Mouse (Mus musculus): ENCODE data around the gene Card14. TPM values are rescaled to one million over a fixed set of nuclear protein-coding genes. Genes with fewer than 3 reads are reported as not detected.

The Card14 gene
- polyA plus RNA-seq, 1 experiment, result 0.84 TPM

DNA sequence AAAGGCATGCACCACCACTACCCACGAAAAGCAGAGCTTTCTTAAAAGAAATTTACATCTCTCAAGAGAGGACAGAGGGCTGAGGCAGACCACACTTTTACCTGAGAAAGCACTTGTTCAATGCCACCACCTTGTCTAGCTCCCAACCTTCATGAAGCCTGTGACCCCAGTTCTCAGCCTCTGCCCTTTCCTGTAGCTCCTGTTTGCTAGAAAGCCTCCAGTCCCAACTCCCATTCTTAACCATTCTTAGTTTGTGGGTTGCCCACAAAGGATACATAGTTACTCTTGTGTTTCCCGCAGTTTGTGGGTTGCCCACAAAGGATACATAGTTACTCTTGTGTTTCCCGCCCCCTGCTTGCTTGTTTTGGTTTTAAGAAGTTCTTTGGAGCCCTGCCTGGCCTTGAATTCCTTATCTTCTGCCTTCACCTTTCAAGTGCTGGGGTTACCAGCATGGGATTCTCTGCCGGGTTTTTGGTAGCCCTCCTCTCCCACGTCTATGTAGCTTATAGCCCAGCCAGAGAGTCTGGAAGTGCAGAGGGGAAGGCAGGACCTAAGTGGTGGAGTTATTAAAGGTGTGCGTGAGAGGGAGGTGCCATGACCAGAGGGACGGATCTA lies 83.9 kb downstream of the Card14 start:
- peaks cover 37% of the 10 kb centered on the region for H3K4me1 ChIP-seq (ENCODE audit: control insufficient read depth, insufficient read depth, low read length)
- 25% methylated on average over 7 of the region's 7 CpGs for WGBS
- H3K4me3 ChIP-seq (replicated peaks; ENCODE audit: extremely low read depth, low read depth, low read length), result peak overlapping the region; percentile 25
- no peak for DNase-seq
- TF ChIP-seq CTCF (IDR thresholded peaks at IDR 0.05; ENCODE audit: insufficient read depth, low read length) (no peak), POLR2A (IDR thresholded peaks at IDR 0.05; ENCODE audit: borderline replicate concordance, extremely low read depth, low read depth, low read length) (no peak)

- peak overlapping the region; percentile 25 for H3K4me3 ChIP-seq (replicated peaks; ENCODE audit: extremely low read depth, low read depth, low read length)
- peaks cover 37% of the 10 kb centered on the region for H3K4me1 ChIP-seq (ENCODE audit: control insufficient read depth, insufficient read depth, low read length)
- DNase-seq, result peak; percentile 78
- 11% methylated on average over 12 of the region's 12 CpGs for WGBS
- TF ChIP-seq CTCF (IDR thresholded peaks at IDR 0.05; ENCODE audit: insufficient read depth, low read length) (no peak), POLR2A (IDR thresholded peaks at IDR 0.05; ENCODE audit: borderline replicate concordance, extremely low read depth, low read depth, low read length) (peak; percentile 26; the same call in 1 of the 2 replicates)
These were observed 84.5 kb downstream of the Card14 start for GRCm38 (mm10) chr11:119392001-119392614.

DNA sequence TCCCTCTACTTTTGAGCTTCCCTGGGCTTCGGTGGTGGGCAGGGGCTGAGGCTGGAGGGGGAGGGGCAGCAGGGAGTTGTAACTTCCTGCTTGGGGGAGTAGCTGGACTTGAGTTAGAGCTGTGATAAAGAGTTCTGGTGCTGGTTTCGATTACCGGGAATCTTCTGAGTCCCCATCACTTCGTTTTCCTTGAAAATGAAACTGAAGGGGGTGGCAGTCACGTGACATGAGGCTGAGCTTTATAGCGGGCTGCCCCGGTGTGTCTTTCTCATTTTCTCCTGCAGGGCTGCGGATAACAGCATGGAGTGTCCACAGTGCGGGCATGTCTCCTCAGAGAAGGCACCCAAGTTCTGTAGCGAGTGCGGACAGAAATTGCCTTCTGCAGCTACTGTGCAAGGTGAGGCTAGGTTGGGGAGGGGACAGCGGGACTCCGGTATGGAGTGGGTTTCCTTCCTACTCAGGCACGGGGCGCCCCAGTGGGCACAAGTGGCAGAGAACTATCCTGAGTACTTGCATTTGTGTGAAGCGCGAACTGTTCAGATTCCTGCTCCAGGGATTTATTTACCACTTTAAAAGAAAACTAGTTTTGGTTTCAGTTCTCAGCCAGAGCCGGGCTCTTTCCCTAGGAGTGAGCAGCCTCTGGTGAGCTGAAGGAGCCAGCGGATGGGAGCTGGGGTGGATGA lies 85.4 kb downstream of the Card14 start, which contains the start of gene Rnf213:
Gene Rnf213 (plus strand): TSS at position 301 of the 683 bp plus-strand sequence.
- Histone ChIP-seq H3K4me3 (replicated peaks; ENCODE audit: extremely low read depth, low read depth, low read length) (peak within 1 kb of the TSS; percentile 78), H3K4me1 (ENCODE audit: control insufficient read depth, insufficient read depth, low read length) (peaks cover 37% of the 10 kb centered on the region)
- 0 out of 2 replicates have a peak, but pooled peaks have one; percentile 9 for TF ChIP-seq CTCF (IDR thresholded peaks at IDR 0.05; ENCODE audit: insufficient read depth, low read length)
- peak; percentile 85; the same call in 1 of the 2 replicates for TF ChIP-seq POLR2A (IDR thresholded peaks at IDR 0.05; ENCODE audit: borderline replicate concordance, extremely low read depth, low read depth, low read length)
- WGBS, result under 1% methylated on average over 19 of the region's 19 CpGs
- DNase-seq, result peak; percentile 68

DNA sequence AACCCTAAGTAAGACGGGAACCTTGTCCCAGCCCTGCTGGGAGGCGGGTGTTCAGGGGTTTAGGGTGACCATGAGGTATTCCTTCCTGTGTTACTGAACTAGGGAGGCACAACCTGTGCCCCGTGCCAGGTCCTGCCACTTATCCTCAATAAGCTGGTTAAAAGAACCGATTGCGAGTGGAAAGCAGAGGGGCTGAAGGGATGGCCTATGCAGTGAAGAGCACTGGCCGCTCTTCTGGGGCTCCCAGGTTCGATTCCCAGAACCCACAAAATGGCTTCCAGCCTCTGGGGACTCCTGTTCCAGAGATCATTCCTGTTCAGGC lies 85.9 kb downstream of the Card14 start:
- H3K4me1 ChIP-seq (ENCODE audit: control insufficient read depth, insufficient read depth, low read length), result peaks cover 37% of the 10 kb centered on the region

GRCm38 (mm10) chr11:119394210-119394609 lies 86.6 kb downstream of the Card14 start:
- 36% methylated on average over 6 of the region's 6 CpGs for WGBS
- TF ChIP-seq POLR2A (IDR thresholded peaks at IDR 0.05; ENCODE audit: borderline replicate concordance, extremely low read depth, low read depth, low read length) (no peak), CTCF (IDR thresholded peaks at IDR 0.05; ENCODE audit: insufficient read depth, low read length) (no peak)
- Histone ChIP-seq H3K4me3 (replicated peaks; ENCODE audit: extremely low read depth, low read depth, low read length) (peak overlapping the region; percentile 8), H3K4me1 (ENCODE audit: control insufficient read depth, insufficient read depth, low read length) (peaks cover 37% of the 10 kb centered on the region)
- no peak for DNase-seq

More for the DNA sequence above, 85.9 kb downstream of the Card14 start:
- WGBS, result 11% methylated on average over 7 of the region's 7 CpGs
- peak overlapping the region; percentile 78 for H3K4me3 ChIP-seq (replicated peaks; ENCODE audit: extremely low read depth, low read depth, low read length)
- TF ChIP-seq POLR2A (IDR thresholded peaks at IDR 0.05; ENCODE audit: borderline replicate concordance, extremely low read depth, low read depth, low read length) (no peak), CTCF (IDR thresholded peaks at IDR 0.05; ENCODE audit: insufficient read depth, low read length) (no peak)
- DNase-seq, result no peak

Other genes with a start within 250 kb of the Card14 start
- gene Cbx4, start 221.5 kb upstream of the Card14 start, polyA plus RNA-seq (2012; rRNA removed), result 16.2 and 16.8 TPM in 2 replicates
- 15.8 and 17.6 TPM in 2 replicates for gene Tbc1d16, start 79.3 kb upstream of the Card14 start, polyA plus RNA-seq (2012; rRNA removed)
- gene Ccdc40, start 79.2 kb upstream of the Card14 start, polyA plus RNA-seq (2012; rRNA removed), result 9.7 and 12.0 TPM in 2 replicates
- 188 and 192 TPM in 2 replicates for gene Gaa, start 39.9 kb upstream of the Card14 start, polyA plus RNA-seq (2012; rRNA removed)
- gene Eif4a3, start 7.7 kb upstream of the Card14 start, polyA plus RNA-seq (2012; rRNA removed), result 79.7 and 87.9 TPM in 2 replicates
- 63.2 and 66.5 TPM in 2 replicates for gene Sgsh, start 47.8 kb downstream of the Card14 start, polyA plus RNA-seq (2012; rRNA removed)
- gene Slc26a11, start 47.8 kb downstream of the Card14 start, polyA plus RNA-seq (2012; rRNA removed), result 25.7 and 28.0 TPM in 2 replicates
- gene Rnf213, start 85.3 kb downstream of the Card14 start, polyA plus RNA-seq (2012; rRNA removed), result 19.5 and 24.3 TPM in 2 replicates
- 16.0 and 21.9 TPM in 2 replicates for gene Endov, start 183.6 kb downstream of the Card14 start, polyA plus RNA-seq (2012; rRNA removed)
- 8.7 and 11.8 TPM in 2 replicates for gene Nptx1, start 240.0 kb downstream of the Card14 start, polyA plus RNA-seq (2012; rRNA removed)

Data from lung, adult 2 months (tissue).